Mouse (Mus musculus) forebrain, embryonic 16.5 days (tissue): ENCODE measurements at regions not wholly inside any gene's neighbourhood (a gene's known extent, or its start where the extent isn't known, plus 50 kb on each side); places are given as distances from the start of the nearest gene placed in this dataset.

ENCODE experiments used
- ATAC-seq: fragments of 200-750 bp; cut with Nextera tagmentation; 2 replicates; pipeline ENCODE4 v1.8.0; 2017; ENCODE audit warnings: mild to moderate bottlenecking, moderate library complexity
- H3K27ac ChIP-seq: fragments of 300-500 bp; sonication (generic); 2 replicates; pipeline ENCODE4 v1.5.1; 2014; ENCODE audit warnings: low read length, control low read depth
- H3K27me3 ChIP-seq: fragments of 300-500 bp; sonication (generic); replicated peaks from 2 replicates; pipeline ENCODE4 v1.6.1; 2014; ENCODE audit warnings: low read length; ENCODE audit not compliant: control insufficient read depth, insufficient read depth
- H3K36me3 ChIP-seq: fragments of 300-500 bp; sonication (generic); 2 replicates; pipeline ENCODE4 v1.6.1; 2014; ENCODE audit not compliant: control insufficient read depth, insufficient read depth
- H3K4me1 ChIP-seq: fragments of 300-500 bp; sonication (generic); replicated peaks from 2 replicates; pipeline ENCODE4 v1.6.1; 2014; ENCODE audit warnings: low read length; ENCODE audit not compliant: control insufficient read depth, insufficient read depth
- H3K4me2 ChIP-seq: fragments of 300-500 bp; sonication (generic); 2 replicates; pipeline ENCODE4 v1.6.1; 2014; ENCODE audit warnings: mild to moderate bottlenecking, low read length, control low read depth
- H3K4me3 ChIP-seq: fragments of 300-500 bp; sonication (generic); replicated peaks from 2 replicates; pipeline ENCODE4 v1.5.1; 2014; ENCODE audit warnings: mild to moderate bottlenecking, low read length, control low read depth
- H3K9ac ChIP-seq: fragments of 300-500 bp; sonication (generic); replicated peaks from 2 replicates; pipeline ENCODE4 v1.6.1; 2014; ENCODE audit warnings: low read depth, low read length, control low read depth
- H3K9me3 ChIP-seq: fragments of 300-500 bp; sonication (generic); 2 replicates; pipeline ENCODE4 v1.6.1; 2016; ENCODE audit warnings: low read length; ENCODE audit not compliant: control insufficient read depth
- WGBS: fragments of 180-500 bp; shearing (Covaris S2); extraction: QIAGEN DNeasy Blood & Tissue Kit; methylation state at CpG from one replicate; pipeline ENCODE4 v1.1.7; 2014; 5-methylcytosine and 5-hydroxymethylcytosine counted together

DNA sequence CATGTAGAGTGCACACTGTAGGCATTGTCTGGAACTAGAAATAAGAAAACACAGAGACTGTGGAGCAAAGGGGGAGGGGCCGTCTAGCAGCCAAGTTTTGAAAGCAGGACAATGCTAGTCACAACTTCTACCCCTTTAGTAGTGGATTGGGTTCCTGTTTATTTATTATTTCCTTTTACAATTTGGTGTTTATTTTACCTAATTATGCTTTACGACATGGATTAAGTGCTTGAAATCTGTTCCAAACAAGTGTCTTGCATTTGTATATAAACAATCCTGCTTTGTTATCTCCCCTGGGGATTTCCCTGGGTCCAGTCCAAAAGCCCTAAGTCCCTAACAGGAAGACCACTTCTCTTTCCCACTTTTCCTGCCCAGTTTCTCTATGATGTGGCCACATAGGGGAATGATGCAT lies 627.9 kb downstream of the Adgrl2 start:
- Histone ChIP-seq H3K36me3 (no peaks in the 10 kb centered on the region), H3K4me1 (no peaks in the 10 kb centered on the region), H3K4me2 (no peak overlapping the region), H3K9ac (no peak overlapping the region), H3K4me3 (no peak overlapping the region), H3K9me3 (no peaks in the 10 kb centered on the region), H3K27me3 (no peaks in the 10 kb centered on the region), H3K27ac (no peak overlapping the region)
- ATAC-seq, result no peak
- WGBS, result 18% methylated on average over 2 of the region's 2 CpGs

DNA sequence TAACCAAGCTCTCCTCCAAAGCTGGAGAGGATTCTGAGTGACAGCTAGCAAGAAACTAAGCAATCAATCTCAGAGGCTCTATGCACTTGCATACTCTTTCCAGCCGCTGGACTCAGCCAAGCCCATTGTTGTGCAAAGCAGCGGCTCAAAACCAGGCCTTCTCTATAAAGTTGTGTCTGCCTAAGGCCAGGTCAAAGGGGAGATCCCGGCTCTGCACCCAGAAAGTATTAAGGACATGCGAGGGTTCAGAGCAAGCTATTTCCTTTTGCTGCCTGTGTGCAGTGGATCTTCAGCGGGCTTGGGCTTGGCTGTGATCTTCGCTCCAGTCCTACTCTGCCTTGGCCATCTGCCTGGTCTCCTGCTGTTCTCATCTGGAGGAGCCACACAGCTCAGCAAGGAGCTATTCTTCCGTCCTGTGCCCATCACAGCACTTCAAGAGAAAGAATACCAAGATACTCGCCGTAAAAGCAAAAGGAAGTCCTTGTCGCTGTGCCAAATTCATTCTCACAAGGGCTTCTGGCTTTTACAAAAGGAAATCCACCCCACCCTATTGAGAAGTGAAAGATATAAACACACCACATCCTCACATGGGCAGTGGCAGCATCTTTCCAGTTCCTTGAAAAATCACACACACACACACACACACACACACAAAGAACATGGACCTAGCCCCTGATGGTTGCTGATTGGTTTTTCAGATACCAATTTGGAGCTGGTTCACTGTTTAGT lies 646.6 kb downstream of the Adgrl2 start:
- no peak overlapping the region for H3K27ac ChIP-seq
- no peaks in the 10 kb centered on the region for H3K9me3 ChIP-seq
- H3K4me1 ChIP-seq, result peaks cover 12% of the 10 kb centered on the region
- 0 out of 2 replicates have a peak overlapping the region, but pooled peaks have one; percentile 15 for H3K9ac ChIP-seq
- WGBS, result 3% methylated on average over 10 of the region's 10 CpGs
- H3K4me3 ChIP-seq, result no peak overlapping the region
- H3K36me3 ChIP-seq, result no peaks in the 10 kb centered on the region
- no peaks in the 10 kb centered on the region for H3K27me3 ChIP-seq
- H3K4me2 ChIP-seq, result peak overlapping the region; percentile 38
- peak; percentile 81 for ATAC-seq

DNA sequence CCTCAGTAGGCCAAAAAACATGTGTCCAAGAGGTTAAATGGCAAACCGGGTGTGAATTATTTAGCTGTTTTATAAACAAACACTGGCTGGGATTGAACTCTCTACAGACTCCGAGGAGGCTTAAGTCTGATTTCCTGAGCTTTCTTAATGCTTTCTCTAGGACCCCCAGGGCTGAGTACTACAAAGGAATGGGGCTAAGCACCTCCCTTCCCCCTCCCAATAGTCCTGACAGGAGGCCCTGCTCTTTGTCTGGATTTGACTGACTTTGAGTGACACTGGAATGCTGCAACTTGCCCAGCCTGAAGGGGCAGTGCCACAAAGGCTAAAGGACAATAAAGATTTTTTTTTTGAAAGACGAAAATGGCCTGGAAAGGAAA lies 647.1 kb downstream of the Adgrl2 start:
- under 1% methylated on average over 3 of the region's 3 CpGs for WGBS
- Histone ChIP-seq H3K4me3 (no peak overlapping the region), H3K9me3 (no peaks in the 10 kb centered on the region), H3K27me3 (no peaks in the 10 kb centered on the region), H3K4me1 (peaks cover 12% of the 10 kb centered on the region), H3K36me3 (no peaks in the 10 kb centered on the region), H3K27ac (no peak overlapping the region), H3K9ac (no peak overlapping the region), H3K4me2 (no peak overlapping the region; the same call in 1 of the 2 replicates)
- ATAC-seq, result peak; percentile 52

DNA sequence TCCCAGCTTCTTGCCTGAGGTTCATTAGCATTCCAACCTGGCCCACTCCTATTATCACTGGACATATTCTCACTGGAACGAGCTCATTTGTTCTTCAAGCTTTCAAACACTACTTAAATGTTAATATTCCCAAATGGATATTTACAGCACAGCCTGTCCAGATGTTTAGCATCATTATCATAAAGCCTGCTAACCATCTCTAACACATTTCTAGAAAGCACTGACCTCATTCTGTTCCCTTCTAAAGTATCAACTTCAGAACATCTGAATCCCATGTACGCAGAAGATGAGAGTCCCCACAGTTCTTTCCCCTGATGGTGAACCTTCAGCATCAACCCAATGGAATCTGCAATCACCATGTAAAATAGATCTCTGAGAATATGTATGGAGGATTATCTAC lies 651.1 kb downstream of the Adgrl2 start:
- H3K9ac ChIP-seq, result no peak overlapping the region
- H3K4me3 ChIP-seq, result no peak overlapping the region
- no peak overlapping the region for H3K27ac ChIP-seq
- no peaks in the 10 kb centered on the region for H3K9me3 ChIP-seq
- H3K4me1 ChIP-seq, result peaks cover 12% of the 10 kb centered on the region
- 80% methylated on average over 2 of the region's 2 CpGs for WGBS
- H3K4me2 ChIP-seq, result no peak overlapping the region
- H3K27me3 ChIP-seq, result no peaks in the 10 kb centered on the region
- no peaks in the 10 kb centered on the region for H3K36me3 ChIP-seq
- ATAC-seq, result no peak

DNA sequence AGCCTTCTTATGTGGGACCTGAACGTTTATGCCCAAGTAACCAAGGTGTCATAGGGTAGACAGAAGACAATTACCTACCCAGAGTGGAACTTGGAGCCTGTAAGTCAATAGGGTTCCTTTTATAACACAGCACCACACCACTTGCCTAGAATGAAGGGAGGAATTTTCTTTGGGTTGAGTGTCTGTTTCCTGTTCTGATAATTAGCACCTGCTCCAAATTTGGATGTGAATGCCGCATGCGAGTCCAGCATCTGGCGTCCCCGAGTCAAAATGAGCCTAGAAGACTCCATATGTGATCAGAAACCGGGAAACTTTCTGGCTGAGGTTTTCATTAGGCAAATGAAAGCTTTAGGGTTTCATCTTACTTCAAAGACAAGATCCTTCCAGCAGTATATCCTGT lies 653.7 kb downstream of the Adgrl2 start:
- no peak overlapping the region for H3K4me3 ChIP-seq
- H3K27ac ChIP-seq, result no peak overlapping the region
- ATAC-seq, result no peak
- H3K9ac ChIP-seq, result no peak overlapping the region
- no peaks in the 10 kb centered on the region for H3K4me1 ChIP-seq
- no peaks in the 10 kb centered on the region for H3K27me3 ChIP-seq
- H3K36me3 ChIP-seq, result no peaks in the 10 kb centered on the region
- no peak overlapping the region for H3K4me2 ChIP-seq
- 70% methylated on average over 6 of the region's 6 CpGs for WGBS
- H3K9me3 ChIP-seq, result no peaks in the 10 kb centered on the region

DNA sequence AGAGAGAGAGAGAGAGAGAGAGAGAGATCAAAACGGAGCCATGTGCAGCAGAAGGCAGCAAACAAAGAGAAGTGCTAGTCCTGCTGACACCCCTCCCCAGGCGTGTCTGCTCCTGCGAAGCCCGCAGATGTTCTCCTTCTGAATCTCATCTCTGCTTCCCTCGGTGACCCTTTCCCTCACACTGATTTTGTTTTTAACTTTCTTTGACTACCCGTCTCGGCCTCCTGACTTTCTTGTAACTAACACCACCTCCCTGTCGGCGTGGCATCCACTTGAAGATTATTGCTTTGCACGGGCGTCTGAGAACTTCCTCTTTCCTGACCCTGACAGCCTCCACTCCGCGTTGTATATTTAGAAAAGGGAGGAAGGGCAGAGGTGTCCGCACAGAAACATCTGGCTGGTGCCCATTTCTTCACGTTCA lies 654.3 kb downstream of the Adgrl2 start:
- WGBS, result 77% methylated on average over 15 of the region's 15 CpGs
- H3K4me1 ChIP-seq, result no peaks in the 10 kb centered on the region

DNA sequence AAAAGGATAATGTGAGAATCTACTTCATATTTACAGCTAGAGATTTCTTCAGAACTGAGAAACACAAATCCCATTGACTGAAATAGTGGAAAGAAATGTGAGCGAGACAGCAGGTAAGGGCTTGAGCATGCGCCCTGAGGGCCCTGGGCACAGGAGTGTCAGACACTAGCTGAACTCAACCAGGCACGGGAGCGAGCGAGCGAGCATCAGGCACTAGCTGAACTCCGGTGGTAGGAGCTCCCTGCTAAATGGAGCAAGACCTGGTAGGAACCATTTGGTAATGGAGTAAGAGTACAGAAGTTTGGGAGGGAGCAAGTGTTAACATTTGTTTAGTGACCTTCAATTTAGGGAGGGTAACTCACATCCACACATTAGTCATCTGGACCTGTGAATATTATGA lies 654.7 kb downstream of the Adgrl2 start:
- 93% methylated on average over 7 of the region's 7 CpGs for WGBS
- H3K27ac ChIP-seq, result no peak overlapping the region
- no peak overlapping the region for H3K4me3 ChIP-seq
- H3K4me1 ChIP-seq, result no peaks in the 10 kb centered on the region
- H3K9ac ChIP-seq, result no peak overlapping the region
- H3K27me3 ChIP-seq, result no peaks in the 10 kb centered on the region
- H3K4me2 ChIP-seq, result no peak overlapping the region
- H3K36me3 ChIP-seq, result no peaks in the 10 kb centered on the region
- no peaks in the 10 kb centered on the region for H3K9me3 ChIP-seq
- ATAC-seq, result no peak

More for the DNA sequence above, 654.3 kb downstream of the Adgrl2 start:
- no peak overlapping the region for H3K4me3 ChIP-seq
- H3K36me3 ChIP-seq, result no peaks in the 10 kb centered on the region
- ATAC-seq, result no peak
- H3K9me3 ChIP-seq, result no peaks in the 10 kb centered on the region
- no peak overlapping the region for H3K4me2 ChIP-seq
- H3K27me3 ChIP-seq, result no peaks in the 10 kb centered on the region
- H3K9ac ChIP-seq, result no peak overlapping the region
- H3K27ac ChIP-seq, result no peak overlapping the region

DNA sequence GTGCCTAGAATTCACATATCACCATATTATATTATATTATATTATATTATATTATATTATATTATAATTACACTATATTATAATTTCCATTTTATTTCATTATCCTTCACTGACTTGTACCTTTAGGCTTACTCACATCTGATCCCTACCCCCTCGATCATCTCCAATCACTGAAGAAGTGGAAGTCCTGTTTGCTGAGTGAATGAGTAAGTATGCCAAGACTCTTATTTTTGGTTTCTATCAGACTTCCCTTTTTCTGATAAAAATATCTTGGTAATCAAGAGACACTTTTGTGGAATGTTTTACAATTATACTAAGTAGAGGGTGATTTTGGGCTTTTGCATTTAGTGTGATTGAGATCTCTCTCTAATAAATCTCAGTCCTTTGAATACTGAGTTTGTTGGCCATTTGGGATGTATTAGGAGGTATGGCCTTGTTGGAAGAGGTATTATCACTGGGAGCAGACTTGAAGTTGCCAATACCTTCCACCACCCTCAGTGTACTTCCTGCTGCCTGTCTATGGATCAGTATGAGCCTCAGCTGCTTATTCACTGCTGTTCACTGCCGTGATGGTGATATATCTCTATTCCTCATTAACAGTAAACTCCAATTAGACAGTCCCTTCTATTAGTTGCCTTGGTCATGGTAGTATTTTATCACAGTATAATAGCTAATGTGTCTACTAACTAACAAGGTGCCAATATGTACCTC lies 665.3 kb downstream of the Adgrl2 start:
- ATAC-seq, result no peak
- H3K4me3 ChIP-seq, result no peak overlapping the region
- H3K4me1 ChIP-seq, result no peaks in the 10 kb centered on the region
- no peaks in the 10 kb centered on the region for H3K9me3 ChIP-seq
- H3K27me3 ChIP-seq, result no peaks in the 10 kb centered on the region
- no peak overlapping the region for H3K4me2 ChIP-seq
- H3K27ac ChIP-seq, result no peak overlapping the region
- no peaks in the 10 kb centered on the region for H3K36me3 ChIP-seq
- H3K9ac ChIP-seq, result no peak overlapping the region
- 94% methylated on average over 2 of the region's 2 CpGs for WGBS

DNA sequence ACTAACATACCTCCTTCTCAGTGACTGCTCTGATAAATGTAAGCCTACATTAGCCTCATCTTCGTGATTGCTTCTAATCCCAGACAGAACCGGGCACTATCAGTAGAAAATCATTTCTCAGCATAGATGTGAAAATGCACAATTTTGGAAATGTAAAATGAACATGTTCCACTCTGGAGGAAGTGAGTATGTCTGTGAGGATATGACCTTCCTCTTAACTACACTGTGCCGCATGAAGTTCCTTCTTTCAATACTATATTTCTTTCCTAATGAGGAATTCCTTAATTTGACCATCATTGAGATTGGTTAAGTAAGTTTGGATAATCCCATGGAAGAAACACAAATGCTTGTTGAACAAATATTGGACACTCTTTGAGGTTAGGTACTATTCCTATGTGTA lies 668.5 kb downstream of the Adgrl2 start:
- Histone ChIP-seq H3K4me3 (no peak overlapping the region), H3K9ac (no peak overlapping the region), H3K27ac (no peak overlapping the region), H3K4me2 (no peak overlapping the region), H3K9me3 (no peaks in the 10 kb centered on the region), H3K27me3 (no peaks in the 10 kb centered on the region), H3K36me3 (no peaks in the 10 kb centered on the region), H3K4me1 (no peaks in the 10 kb centered on the region)
- no peak for ATAC-seq
- 93% methylated on average over 3 of the region's 3 CpGs for WGBS
